Mouse (Mus musculus) cerebellum, postnatal 36 days (tissue): ENCODE measurements around the gene Pf4.
"Not testable (repeated sequence)": the region's sequence is repeated elsewhere in the genome, so short reads cannot be mapped to it uniquely, and the experiment has no call there.

ENCODE experiments used
- DNase-seq, 2 experiments: peaks; one replicate each; pipeline ENCODE4 v3.0.0; 2021 to 2022; ENCODE audit warnings: mixed read lengths in 2 of 2

Gene Pf4

GRCm38 (mm10) chr5:90788114-90788513, 15.9 kb downstream of the Pf4 start:
- DNase-seq: no peak

GRCm38 (mm10) chr5:90789306-90790073, 17.3 kb downstream of the Pf4 start:
- DNase-seq: no peak

- DNase-seq: no peak
Observed at GRCm38 (mm10) chr5:90790074-90790502, 17.9 kb downstream of the Pf4 start.

GRCm38 (mm10) chr5:90794195-90794625, 22.0 kb downstream of the Pf4 start, which contains the start of gene Cxcl15:
Gene Cxcl15 (plus strand): TSS chr5:90794534.
- DNase-seq: no peak

GRCm38 (mm10) chr5:90795392-90795791, 23.2 kb downstream of the Pf4 start:
- not testable (repeated sequence) for DNase-seq

- no peak for DNase-seq
Observed at GRCm38 (mm10) chr5:90804574-90804973, 32.3 kb downstream of the Pf4 start.

GRCm38 (mm10) chr5:90806050-90806449, 33.8 kb downstream of the Pf4 start:
- no peak for DNase-seq

- no peak for DNase-seq
Observed at GRCm38 (mm10) chr5:90807176-90807950, 35.1 kb downstream of the Pf4 start.

GRCm38 (mm10) chr5:90819756-90820155, 47.5 kb downstream of the Pf4 start:
- no peak for DNase-seq
